Mouse (Mus musculus) heart, adult 2 months (tissue): ENCODE data around the gene Inpp5b.

Source experiments
- CTCF ChIP-seq: fragments of 200-600 bp; IDR thresholded peaks from 2 replicates; pipeline ENCODE4 v1.8.1; 2022; ENCODE audit warnings: antibody characterized with exemption, mild to moderate bottlenecking, moderate library complexity
- POLR2A ChIP-seq: fragments of 200-500 bp; IDR thresholded peaks from 2 replicates; pipeline ENCODE4 v1.6.1; 2011; ENCODE audit warnings: mild to moderate bottlenecking, low read depth, low read length, control low read depth; ENCODE audit not compliant: insufficient read depth

- TF ChIP-seq CTCF (peak; percentile 31), POLR2A (no peak)
These were observed 99.3 kb downstream of the Inpp5b start for GRCm38 (mm10) chr4:124840998-124841397.
